Mouse (Mus musculus) G1E-ER4 (cell line): ENCODE results near the gene Oas1a. TPM values are rescaled to one million over a fixed set of nuclear protein-coding genes. Genes with fewer than 3 reads are reported as not detected.
"Not testable (repeated sequence)": the region's sequence is repeated elsewhere in the genome, so short reads cannot be mapped to it uniquely, and the experiment has no call there.

Experiments used
- GATA1 ChIP-seq: IDR thresholded peaks from one replicate; pipeline ENCODE4 v1.8.0; 2012; ENCODE audit warnings: low read length, inconsistent platforms
- polyA plus RNA-seq: library from polyadenylated mRNA; stranded (reverse); fragments of >175 nt; gene quantifications from 2 replicates; pipeline ENCODE4 v1.2.3, GENCODE M21; 2012

The Oas1a gene
- 0.25 and 0.28 TPM in 2 replicates for polyA plus RNA-seq

- not testable (repeated sequence) for TF ChIP-seq GATA1
Observed at GRCm38 (mm10) chr5:120906791-120907733, at the start of gene Oas1a. Gene Oas1a (minus strand): TSS chr5:120907521.

- TF ChIP-seq GATA1: no peak
Observed at GRCm38 (mm10) chr5:120953974-120954373, 46.7 kb upstream of the Oas1a start.

- no peak for TF ChIP-seq GATA1
Observed at GRCm38 (mm10) chr5:120952242-120952770, 45.0 kb upstream of the Oas1a start.

GRCm38 (mm10) chr5:120942076-120942475 is 34.8 kb upstream of the Oas1a start:
- TF ChIP-seq GATA1: no peak

- no peak for TF ChIP-seq GATA1
Observed at GRCm38 (mm10) chr5:120938586-120938985, 31.3 kb upstream of the Oas1a start.

- TF ChIP-seq GATA1: no peak
Observed at GRCm38 (mm10) chr5:120937841-120938240, 30.5 kb upstream of the Oas1a start.

GRCm38 (mm10) chr5:120933966-120934365 is 26.6 kb upstream of the Oas1a start:
- TF ChIP-seq GATA1: no peak

- no peak for TF ChIP-seq GATA1
Observed at GRCm38 (mm10) chr5:120927036-120927435, 19.7 kb upstream of the Oas1a start.

GRCm38 (mm10) chr5:120923969-120924368 is 16.6 kb upstream of the Oas1a start:
- no peak for TF ChIP-seq GATA1

- TF ChIP-seq GATA1: no peak
Observed at GRCm38 (mm10) chr5:120920296-120920695, 13.0 kb upstream of the Oas1a start.

- TF ChIP-seq GATA1: not testable (repeated sequence)
Observed at GRCm38 (mm10) chr5:120914204-120914603, 6.9 kb upstream of the Oas1a start, which contains the start of gene Oas1d. Gene Oas1d (plus strand): TSS chr5:120914536.

- TF ChIP-seq GATA1: no peak
Observed at GRCm38 (mm10) chr5:120908196-120908920, 1.0 kb upstream of the Oas1a start.

GRCm38 (mm10) chr5:120902056-120902455 is 5.3 kb downstream of the Oas1a start:
- TF ChIP-seq GATA1: no peak

- no peak for TF ChIP-seq GATA1
Observed at GRCm38 (mm10) chr5:120900666-120901065, 6.7 kb downstream of the Oas1a start.

- TF ChIP-seq GATA1: no peak
Observed at GRCm38 (mm10) chr5:120898726-120899125, 8.6 kb downstream of the Oas1a start.

GRCm38 (mm10) chr5:120898307-120898706 is 9.0 kb downstream of the Oas1a start:
- no peak for TF ChIP-seq GATA1
